Mouse (Mus musculus) MEL-GATA-1-ER (cell line): Measurements from ENCODE around the gene Arr3.
A peak's percentile ranks its signal among the peaks of the same experiment; 100 is the strongest.

ENCODE experiments used
- DNase-seq: peaks from one replicate; pipeline ENCODE4 v3.0.0-alpha.2; 2012; ENCODE audit warnings: low read depth; ENCODE audit errors: extremely low read depth

Gene Arr3

DNA sequence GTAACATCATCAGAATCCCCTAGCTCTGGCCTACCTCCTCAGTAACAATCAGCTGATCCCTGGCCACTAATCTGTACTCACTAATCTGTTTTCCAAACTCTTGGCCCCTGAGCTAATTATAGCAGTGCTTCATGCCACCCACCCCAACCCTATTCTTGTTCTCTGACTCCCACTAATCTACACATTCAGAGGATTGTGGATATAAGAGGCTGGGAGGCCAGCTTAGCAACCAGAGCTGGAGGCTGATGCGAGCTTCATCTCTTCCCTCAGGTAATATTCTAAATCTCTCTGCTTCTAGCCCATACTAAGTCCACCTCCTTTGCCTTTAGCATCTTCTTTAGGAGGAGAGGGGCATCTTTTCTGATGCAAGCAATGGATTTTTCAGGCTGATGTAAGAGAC lies at the start of gene Arr3:
TSS of gene Arr3 (plus strand) at position 184 of the 400 bp plus-strand sequence.
- DNase-seq = no peak

DNA sequence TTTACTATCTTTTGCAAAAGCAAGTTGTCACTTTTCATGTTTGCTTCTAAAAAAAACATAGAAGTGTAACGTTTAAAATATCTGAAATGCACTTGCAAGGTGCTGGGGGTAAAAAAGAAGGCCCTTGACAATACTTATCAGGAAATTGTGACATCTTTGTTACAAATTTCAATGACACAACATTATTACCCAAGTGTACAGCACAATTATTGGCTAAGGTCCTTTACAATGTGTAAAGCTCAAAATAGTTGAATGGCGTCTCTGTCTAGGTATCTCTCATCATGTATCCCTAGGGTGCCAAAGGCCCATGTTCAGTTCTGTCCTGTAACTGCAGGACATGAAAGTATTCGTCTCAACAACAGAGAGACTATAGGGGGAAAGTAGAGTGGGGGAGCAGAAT lies 49.3 kb upstream of the Arr3 start:
- DNase-seq = no peak

DNA sequence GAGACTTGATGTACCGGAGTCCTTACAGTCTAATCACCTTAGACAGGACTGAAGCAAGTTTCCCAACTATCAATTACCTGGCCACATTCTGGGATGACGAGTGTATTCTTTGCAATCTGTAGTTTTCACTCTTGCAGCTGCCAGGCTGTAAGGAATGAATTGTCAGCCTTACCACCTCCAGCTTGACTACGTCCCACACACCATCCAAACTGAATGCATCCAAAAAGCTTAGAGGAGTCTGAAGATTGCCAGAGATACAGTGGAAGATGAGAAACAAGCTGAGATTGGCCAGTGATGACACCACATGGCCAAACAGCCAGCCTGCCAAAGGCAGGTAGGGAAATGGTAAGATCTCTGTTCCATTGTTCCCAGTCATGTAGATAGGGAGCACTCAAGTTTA lies 39.6 kb upstream of the Arr3 start:
- no peak for DNase-seq

DNA sequence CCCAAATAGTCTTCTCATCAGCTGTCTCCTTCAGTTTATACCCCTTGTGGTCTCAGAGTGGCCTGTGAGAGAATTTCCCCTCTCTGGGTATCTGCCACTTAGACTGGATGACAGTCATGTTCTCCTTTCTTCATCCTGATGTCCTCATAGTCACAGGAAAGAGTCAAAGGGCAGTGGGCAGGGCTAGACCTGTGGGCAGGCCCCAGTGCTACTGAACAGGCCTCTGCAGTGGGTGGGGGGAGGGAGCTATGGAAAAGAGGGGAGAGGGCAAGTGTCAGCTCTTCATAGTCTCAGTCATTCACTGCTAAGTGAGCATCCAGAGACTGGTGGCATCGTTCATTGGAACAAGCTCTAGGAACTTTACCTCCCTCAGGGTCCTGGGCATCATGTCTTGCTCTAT lies 33.3 kb upstream of the Arr3 start, which contains the start of gene Awat1:
TSS of gene Awat1 (plus strand) at position 301 of the 400 bp plus-strand sequence.
- no peak for DNase-seq

DNA sequence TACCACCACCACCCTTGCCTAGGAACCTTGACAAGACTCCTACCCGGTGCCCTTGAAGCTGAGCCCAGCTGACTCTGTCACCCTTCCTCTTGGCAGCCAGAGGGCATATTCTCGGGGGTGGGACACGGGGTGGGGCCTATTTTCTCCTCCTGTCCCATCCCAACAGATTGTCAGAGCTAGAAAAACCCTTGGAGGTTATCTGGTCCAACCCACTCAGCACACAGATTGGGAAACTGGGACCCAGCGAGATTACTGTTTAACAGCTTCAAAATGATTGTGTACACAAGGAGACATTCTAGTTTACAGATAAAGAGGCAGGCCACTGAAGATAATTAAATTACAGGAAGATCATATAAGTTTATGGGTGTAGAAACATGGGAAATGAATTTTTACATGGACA lies 10.5 kb upstream of the Arr3 start, which contains the start of gene P2ry4:
TSS of gene P2ry4 (minus strand) at position 79 of the 400 bp plus-strand sequence.
- no peak for DNase-seq

DNA sequence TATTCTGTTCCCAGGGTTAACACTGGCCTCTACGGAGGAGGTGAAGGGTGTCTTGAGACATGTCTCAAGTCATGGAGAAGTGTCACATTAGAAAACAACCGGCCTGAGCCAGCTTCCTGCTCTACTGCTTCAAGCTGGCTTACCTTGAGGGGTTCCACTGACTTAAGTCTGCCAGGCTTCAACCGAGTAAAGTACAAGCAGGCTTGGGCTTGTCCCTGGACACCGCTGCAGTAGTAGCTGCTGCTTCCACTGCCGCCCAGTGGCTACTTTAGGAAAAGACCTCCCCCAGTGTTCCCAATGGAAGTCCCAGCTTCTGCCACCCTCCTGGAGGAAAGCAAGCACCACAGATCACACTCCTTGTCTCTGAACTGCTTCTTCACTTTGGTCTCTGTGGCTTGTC lies 7.9 kb upstream of the Arr3 start:
- DNase-seq = no peak

DNA sequence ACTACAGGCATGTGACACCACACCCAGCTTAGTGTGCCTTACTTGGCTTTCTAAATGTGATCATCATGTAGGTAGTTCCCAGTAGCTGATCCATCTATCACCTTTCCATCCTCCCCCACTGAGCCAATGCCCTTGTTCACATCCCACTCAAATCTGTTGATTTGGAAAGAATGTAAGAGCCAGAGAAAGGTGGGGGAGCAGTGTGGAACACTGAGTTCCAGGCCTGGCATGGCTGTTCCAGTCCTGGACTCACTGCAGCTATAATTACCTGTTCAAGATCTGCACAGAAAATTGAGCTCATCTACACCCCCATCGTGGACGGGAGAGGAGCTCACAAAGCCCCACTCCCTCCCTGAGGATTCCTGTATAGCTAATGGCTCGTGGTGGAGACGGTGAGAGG lies 5.5 kb upstream of the Arr3 start:
- DNase-seq = no peak

DNA sequence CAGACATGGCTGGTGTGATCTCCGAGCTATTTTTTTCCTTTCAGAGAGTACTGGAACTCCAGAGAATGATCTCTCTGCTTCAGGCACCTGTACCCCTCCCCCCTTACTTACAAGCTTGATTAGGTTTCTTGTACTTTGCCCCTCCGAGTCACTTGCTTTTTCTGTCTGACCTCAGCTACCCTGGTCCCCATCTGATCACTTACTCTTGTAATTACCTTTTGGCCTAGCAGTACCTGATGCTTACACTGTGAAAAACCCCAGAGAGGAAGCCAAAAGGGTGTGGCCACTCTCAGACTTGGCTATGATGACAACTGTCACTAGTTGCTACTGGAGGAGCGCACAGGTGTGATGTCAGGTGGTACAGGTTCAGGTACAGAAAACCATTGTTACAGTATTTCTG lies 13.2 kb downstream of the Arr3 start:
- no peak for DNase-seq

DNA sequence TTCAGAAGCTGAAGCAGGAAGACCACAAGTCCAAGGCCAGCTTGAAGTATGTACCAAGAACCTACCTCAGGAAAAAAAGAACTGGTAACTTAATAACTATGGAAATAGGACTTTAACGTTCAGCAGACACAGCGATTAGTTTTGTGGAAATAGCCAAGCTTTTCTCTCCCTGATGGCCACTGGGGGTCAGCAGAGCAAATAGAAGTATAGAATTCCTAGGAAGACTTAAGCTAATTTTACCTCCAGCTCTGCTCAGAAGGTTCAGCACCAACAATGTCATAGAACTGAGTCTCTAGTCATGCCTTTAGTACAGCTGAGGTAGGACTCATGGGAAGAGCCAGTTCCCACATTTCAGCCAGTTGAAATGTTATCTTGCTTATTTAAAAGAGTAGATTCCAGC lies 16.1 kb downstream of the Arr3 start:
- no peak for DNase-seq

DNA sequence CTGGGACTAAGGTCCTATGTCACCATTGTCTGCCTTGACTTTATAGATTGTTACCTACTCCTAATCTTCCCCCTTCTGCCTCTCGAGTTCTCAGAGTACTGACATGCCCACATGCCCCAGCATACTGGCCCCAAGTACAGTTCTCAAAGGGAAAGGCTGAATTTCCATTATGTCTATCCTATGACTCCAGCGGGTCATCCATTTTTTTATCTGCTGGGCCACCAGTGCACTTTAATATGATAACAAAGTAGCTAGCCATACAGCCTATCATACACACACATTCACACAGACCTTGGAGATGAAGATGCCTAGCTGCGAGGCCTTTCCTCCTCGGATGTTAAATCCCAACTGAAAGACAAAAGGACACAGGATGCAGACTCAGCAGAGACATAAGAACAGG lies 18.9 kb downstream of the Arr3 start:
- no peak for DNase-seq

DNA sequence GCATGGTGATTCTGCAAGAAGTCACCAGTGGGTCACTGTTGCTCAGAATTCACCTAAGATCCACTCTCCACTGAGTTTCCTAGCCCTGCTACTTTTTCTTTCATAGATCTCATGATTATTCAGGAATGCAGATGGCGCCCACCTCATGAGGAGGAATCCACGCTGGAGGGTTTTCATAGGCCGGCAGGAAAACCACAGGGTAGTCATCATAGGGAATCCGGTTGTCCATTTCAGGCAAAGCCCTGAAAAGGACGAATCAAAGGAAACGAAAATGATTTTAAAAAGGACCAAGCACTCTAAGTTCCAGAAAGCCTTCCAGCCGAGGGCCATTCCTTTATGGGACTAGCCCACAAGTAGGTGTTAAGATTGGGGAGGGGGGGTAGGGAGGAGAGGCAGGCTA lies 19.8 kb downstream of the Arr3 start:
- no peak for DNase-seq

DNA sequence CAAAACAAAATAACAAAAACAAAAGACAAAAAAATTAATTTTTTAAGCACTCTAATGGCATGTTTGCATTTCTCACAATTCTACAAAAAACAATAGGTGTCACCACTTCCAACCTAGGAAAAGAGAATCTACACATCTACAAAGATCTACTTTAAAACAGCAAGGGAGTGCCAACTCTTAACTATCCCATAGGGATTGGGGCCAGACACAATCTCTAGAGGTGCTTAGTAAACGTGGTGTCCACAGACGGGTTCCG lies 20.2 kb downstream of the Arr3 start, which contains the start of gene Kif4:
TSS of gene Kif4 (plus strand) at position 192 of the 256 bp plus-strand sequence.
- no peak for DNase-seq

DNA sequence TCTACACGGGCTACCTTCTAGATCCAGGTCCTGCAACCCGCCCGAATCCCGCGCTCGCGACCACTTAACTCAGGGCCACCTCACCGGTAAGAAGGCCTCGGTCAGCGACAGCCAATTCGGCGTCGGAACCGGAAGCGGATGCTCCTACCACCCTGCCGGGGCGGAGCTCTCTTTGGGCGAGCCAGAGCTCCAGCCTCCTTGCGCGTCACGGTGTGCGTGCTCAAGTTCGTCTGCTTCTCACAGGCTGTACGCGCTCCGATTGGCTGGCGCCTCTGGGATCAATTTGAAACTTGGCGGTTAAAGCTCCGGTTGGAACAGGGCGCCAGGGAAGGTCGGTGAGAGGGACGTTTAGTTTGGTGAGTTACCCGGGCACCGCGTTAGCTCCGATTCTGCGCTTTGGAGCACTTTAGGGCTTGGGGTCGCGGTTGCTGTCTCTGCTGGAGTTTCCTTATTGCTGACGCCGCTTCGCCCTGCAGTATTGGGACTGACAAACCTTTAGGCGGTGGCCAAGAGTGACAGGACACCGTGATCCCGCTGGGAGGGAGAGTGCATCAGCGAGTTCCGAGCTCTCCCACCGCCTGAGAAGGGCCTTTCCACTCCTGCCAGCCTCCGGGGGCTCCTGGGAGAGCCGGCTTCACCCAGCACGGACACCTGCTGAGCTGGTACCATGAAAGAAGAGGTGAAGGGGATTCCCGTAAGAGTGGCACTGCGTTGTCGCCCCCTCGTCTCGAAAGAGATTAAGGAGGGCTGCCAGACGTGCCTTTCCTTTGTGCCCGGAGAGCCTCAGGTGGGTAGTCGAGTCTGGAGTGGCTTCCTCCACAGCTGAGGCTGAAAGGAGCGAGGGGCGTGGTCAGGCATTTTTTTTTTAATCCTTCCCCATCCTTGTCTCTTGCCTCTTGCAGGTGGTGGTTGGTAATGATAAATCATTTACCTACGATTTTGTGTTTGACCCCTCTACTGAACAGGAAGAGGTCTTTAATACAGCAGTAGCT lies 20.8 kb downstream of the Arr3 start, which contains the start of gene Pdzd11:
TSS of gene Pdzd11 (minus strand) at position 767 of the 992 bp plus-strand sequence.
- peak; percentile 95 for DNase-seq

DNA sequence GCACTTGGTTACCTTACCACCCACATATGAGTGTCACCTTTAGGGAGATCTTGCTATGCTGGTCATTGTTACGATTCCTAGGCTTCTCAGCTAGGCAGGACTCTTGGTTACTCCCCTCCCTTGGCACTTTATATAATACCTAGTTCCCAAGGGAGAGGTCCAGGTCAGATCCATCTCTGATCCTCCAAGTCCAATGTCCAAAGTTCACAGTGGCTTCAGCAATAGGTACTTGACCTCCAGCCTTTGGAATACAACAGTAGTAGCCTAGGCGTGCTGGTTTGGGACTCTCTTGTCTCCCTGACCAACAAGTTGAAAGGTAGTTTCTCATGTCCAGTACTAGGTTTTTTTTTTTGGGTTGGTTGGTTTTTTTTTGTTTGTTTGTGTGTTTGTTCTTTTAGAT lies 23.8 kb downstream of the Arr3 start:
- no peak for DNase-seq

DNA sequence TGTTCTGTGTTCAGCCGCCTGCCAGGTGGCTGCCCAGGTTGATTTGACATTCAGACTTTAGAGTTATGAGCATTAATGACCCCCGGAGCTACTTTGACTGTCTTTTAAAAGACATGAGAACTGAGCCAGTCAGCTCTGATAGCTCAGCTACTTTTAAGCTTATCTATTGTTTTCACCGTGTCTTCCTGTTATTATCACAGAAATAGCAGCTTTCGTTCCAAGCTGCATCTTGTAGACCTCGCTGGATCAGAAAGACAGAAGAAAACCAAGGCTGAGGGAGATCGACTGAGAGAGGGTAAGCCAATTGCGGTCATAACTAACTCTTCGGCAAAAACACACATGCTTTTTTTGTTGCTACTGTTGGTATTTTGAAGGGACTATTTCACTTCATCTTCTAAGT lies 33.2 kb downstream of the Arr3 start:
- no peak for DNase-seq

DNA sequence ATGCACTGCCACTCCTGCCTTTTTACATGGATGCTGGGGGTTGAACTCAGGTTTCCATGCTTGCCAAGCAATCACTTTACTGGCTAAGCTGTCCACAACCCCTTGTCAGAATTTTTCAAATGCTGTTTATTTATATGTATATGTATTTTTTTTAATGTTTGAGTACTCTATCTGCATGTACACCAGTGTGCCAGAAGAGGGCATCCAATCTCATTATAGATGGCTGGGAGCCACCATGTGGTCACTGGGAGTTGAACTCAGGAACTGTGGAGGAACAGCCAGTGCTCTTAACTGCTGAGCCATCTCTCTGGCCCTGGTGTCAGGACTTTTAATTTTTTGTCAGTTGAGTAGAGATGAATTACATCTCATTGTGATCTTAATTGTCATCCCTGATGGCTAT lies 47.6 kb downstream of the Arr3 start:
- peak; percentile 14 for DNase-seq

DNA sequence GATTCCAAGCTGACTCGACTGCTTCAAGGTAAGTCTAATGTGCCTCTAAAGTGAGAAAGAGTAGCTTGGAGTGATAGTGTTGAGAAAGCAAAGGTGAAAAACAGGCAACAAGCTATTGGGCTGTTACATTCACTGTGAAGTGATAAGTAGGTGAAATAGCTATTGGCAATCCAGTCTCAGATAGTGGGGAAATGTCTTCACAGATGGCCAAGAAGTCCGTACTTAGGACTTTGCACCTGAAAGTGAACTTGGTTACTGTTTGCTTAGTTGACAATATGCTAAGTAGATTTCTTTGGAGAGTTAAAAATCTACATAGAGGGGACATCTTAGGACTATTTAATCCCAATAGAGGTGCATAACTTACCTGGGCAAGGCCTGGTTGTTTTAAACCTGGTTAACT lies 59.5 kb downstream of the Arr3 start:
- no peak for DNase-seq
